Mouse (Mus musculus): Measurements from ENCODE around the gene Hdac7. TPM values are rescaled to one million over a fixed set of nuclear protein-coding genes. Genes with fewer than 3 reads are reported as not detected.

The Hdac7 gene
- polyA plus RNA-seq, 1 experiment: 64.7 TPM

DNA sequence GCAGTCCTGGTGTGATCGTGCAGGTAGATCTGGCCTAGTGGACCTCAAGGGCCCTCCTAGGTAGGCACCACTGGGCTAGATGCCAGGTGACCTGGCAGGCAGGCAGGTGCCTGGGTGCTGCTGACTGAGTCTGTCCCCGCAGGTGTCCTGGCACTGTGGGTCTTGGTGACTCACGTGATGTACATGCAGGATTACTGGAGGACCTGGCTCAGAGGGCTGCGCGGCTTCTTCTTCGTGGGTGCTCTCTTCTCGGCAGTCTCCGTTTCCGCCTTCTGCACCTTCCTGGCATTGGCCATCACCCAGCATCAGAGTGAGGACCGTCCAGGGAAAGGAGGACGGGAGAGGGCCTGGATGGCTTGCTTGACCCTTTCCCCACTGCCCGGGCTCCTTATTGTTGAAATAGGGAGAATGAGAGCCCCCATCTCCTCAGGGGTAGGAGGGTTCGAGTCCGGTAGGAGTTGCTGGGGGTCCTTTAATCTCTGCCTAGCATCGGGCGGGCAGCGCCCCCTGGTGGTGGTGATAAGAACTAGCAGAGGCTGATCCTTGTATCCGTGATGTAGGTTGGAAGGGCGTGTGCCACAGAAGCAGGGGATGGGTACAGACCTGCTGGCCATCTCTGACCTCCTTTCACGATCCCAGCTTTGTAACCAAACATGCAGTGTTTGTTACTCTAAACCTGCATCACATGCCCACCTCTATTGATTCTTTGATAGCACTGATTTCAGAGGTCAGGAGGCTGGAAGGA lies 54.4 kb downstream of the Hdac7 start:
- Histone ChIP-seq H3K4me1 (ENCODE audit: control insufficient read depth, insufficient read depth, low read length) (peaks cover 11% of the 10 kb centered on the region), H3K27ac (ENCODE audit: insufficient read depth, low read length) (peak overlapping the region; percentile 9), H3K4me3 (ENCODE audit: insufficient read depth, low read length) (no peak overlapping the region)
- TF ChIP-seq CTCF (IDR thresholded peaks at IDR 0.05; ENCODE audit: extremely low read depth, insufficient read depth, low read length) (peak; percentile 78), POLR2A (IDR thresholded peaks at IDR 0.05; ENCODE audit: extremely low read depth, insufficient read depth, low read length) (peak; percentile 20; the same call in 1 of the 2 replicates)

DNA sequence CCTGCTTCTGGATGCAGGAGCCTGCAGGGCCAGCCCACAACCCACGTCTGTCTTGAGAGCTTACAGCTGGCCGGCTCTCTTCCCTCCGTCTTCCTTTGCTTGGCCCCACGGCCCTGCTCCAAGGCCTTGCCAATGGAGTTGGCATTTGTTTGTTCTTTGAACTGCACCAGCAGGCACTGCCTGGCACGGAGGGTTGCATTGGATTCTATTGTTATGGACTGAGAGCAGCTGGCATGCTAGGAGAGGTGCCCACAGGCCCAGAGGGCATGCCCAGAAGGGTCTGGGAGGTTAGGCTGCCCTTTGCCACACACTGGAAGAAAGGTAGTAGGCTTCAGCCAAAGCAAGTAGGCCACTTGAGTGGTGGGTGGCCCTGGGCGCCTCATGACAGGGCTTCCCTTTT lies 55.5 kb downstream of the Hdac7 start:
- TF ChIP-seq POLR2A (IDR thresholded peaks at IDR 0.05; ENCODE audit: extremely low read depth, insufficient read depth, low read length): no peak
- TF ChIP-seq CTCF (IDR thresholded peaks at IDR 0.05; ENCODE audit: extremely low read depth, insufficient read depth, low read length): no peak
- Histone ChIP-seq H3K27ac (ENCODE audit: insufficient read depth, low read length) (peak overlapping the region; percentile 95), H3K4me1 (ENCODE audit: control insufficient read depth, insufficient read depth, low read length) (peaks cover 11% of the 10 kb centered on the region), H3K4me3 (ENCODE audit: insufficient read depth, low read length) (no peak overlapping the region)

DNA sequence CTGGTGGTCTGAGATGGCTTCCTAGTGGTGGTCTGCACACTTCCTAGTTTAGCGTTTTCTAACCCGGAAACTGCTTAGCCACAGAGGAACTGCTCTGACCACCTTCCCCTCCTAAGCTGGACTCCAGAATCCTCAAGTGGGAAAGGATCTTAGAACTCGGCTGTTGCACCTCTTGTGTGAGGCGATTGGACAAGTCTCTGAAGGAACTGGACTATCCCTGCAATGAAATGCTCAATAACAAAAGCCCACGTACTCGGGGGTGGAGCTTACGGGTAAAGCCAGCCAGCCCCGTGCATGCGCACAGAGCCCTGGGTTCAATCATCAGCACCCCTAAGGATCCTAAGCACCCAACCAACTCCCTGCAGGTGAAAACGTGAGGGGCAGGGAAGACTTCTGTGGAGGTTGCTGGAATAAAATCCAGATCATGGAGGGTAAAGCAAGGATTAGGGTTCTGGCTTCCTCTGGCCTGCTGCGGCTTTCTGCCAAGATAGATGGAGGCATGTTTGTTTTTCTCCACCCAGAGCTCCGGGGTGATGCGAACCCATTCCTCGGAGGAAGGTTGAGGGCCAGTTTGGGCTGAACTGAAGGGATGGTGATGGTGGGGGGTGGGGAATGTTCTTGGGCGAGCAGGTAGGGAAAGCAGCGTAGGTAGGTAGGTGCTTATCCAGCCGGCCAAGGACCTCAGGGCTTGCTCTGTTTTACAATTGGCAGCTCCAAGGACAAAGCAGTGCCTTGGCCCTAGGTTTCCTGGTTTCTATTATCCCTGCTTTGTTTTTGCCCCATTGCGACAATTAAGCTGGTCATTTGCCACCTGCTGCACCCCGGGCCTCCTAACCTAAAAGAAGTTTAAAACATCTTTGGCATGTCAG lies 56.3 kb downstream of the Hdac7 start:
- H3K4me3 ChIP-seq (ENCODE audit: insufficient read depth, low read length): no peak overlapping the region
- TF ChIP-seq POLR2A (IDR thresholded peaks at IDR 0.05; ENCODE audit: extremely low read depth, insufficient read depth, low read length) (peak; percentile 36; the same call in 1 of the 2 replicates), CTCF (IDR thresholded peaks at IDR 0.05; ENCODE audit: extremely low read depth, insufficient read depth, low read length) (no peak)
- H3K27ac ChIP-seq (ENCODE audit: insufficient read depth, low read length): peak overlapping the region; percentile 95
- H3K4me1 ChIP-seq (ENCODE audit: control insufficient read depth, insufficient read depth, low read length): peaks cover 11% of the 10 kb centered on the region

DNA sequence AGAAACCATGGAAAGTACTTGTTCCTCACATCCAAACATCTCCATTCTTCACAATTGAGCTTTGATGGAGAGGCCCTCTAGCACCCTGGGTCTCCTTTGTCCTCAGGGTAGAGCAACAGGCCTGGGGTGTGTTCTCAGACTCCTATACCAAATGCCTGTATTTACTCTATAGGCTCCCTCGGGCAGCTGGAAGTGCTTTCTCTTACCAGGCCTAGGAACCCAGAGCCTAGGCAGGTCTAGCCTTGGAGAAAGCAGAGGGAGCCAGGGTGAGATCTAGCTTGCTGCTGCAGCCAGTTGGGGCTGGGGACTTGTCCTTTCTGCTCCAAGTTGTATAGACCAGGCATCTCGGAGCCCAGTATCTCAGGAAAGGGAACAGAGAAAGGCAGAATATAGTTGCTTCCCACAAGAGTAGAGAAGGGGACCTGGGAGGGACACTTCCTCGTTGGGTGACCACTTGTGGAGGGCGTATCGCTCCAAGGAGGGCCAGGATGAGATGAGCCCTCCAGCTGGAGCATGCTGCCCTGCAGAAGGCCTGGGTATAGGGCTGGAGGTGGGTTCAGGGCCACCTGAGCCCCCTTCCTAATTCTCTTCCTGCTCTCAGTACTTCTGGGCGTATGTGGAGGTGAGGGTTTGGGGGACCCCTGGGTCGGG lies 57.0 kb downstream of the Hdac7 start:
- TF ChIP-seq POLR2A (IDR thresholded peaks at IDR 0.05; ENCODE audit: extremely low read depth, insufficient read depth, low read length) (no peak), CTCF (IDR thresholded peaks at IDR 0.05; ENCODE audit: extremely low read depth, insufficient read depth, low read length) (no peak)
- Histone ChIP-seq H3K27ac (ENCODE audit: insufficient read depth, low read length) (peak overlapping the region; percentile 95), H3K4me3 (ENCODE audit: insufficient read depth, low read length) (no peak overlapping the region), H3K4me1 (ENCODE audit: control insufficient read depth, insufficient read depth, low read length) (peaks cover 11% of the 10 kb centered on the region)

DNA sequence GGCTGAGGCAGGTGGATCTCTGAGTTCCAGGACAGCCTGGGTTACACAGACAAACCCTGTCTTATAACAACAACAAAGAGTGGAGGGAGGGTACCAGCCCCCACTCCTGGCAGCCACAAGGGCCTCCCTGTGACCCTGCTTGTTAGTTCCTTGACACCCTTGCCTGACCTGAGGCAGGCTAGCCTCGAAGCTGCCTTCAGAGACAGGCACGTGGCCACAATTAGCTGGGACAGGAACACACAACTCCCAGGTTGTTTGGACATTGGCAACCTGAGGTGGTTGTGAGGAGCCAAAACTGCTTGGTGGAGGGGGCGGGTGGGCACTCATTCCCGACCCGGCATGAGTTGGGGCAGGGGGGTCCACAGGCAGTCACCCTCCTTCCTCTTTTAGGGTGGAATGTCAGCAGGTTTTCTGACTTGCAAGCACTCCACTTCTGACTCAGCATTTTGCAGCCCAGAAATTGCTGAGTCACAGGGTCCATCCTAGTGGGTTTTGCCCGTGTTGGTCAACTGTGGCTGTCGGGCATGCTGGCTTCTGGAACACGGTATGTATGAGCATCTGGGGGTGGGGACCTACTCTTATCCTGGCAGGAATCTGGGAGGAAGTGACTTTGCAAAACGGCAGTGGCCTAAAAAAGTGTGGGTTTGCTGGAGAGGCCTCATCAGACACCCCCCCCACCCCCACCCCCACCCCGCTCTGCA lies 57.7 kb downstream of the Hdac7 start:
- Histone ChIP-seq H3K4me3 (ENCODE audit: insufficient read depth, low read length) (no peak overlapping the region; the same call in 1 of the 2 replicates), H3K4me1 (ENCODE audit: control insufficient read depth, insufficient read depth, low read length) (peaks cover 13% of the 10 kb centered on the region), H3K27ac (ENCODE audit: insufficient read depth, low read length) (peak overlapping the region; percentile 83)
- TF ChIP-seq CTCF (IDR thresholded peaks at IDR 0.05; ENCODE audit: extremely low read depth, insufficient read depth, low read length) (no peak), POLR2A (IDR thresholded peaks at IDR 0.05; ENCODE audit: extremely low read depth, insufficient read depth, low read length) (no peak)

DNA sequence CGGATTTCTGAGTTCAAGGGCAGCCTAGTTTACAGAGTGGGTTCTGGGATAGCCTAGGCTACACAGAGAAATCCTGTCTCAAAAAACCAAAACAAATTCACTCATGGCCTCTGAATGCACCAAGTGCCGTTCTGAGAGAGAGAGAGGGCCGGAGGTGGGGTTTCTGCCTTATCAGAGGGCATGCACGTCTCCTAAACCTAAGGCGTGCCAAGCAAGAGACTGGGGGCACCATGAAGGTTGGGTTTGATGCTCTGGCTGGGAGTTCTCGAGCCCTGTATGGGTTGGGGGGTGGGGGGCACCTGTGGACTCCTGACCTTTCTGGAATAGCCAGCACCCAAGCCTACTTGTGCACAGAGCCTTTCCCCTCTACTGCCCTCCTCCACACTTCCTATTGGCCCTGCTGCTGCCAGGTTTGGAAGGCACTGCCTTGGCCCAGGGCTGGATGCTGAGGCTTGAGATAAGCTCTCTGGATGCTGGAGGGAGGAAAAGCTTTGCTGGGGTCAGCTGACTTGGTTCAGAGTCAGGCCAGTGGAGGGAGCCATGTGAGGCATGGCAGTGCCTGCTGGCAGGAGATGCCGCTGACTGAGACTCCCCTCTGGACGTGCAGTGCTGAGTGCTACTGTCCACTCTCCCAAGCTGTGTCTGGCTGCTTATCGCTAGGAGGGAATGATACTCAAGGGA lies 58.4 kb downstream of the Hdac7 start:
- H3K27ac ChIP-seq (ENCODE audit: insufficient read depth, low read length): peak overlapping the region; percentile 83
- peaks cover 13% of the 10 kb centered on the region for H3K4me1 ChIP-seq (ENCODE audit: control insufficient read depth, insufficient read depth, low read length)
- peak overlapping the region; percentile 98; the same call in 1 of the 2 replicates for H3K4me3 ChIP-seq (ENCODE audit: insufficient read depth, low read length)
- TF ChIP-seq POLR2A (IDR thresholded peaks at IDR 0.05; ENCODE audit: extremely low read depth, insufficient read depth, low read length): 0 out of 2 replicates have a peak, but pooled peaks have one; percentile 20
- TF ChIP-seq CTCF (IDR thresholded peaks at IDR 0.05; ENCODE audit: extremely low read depth, insufficient read depth, low read length): no peak

DNA sequence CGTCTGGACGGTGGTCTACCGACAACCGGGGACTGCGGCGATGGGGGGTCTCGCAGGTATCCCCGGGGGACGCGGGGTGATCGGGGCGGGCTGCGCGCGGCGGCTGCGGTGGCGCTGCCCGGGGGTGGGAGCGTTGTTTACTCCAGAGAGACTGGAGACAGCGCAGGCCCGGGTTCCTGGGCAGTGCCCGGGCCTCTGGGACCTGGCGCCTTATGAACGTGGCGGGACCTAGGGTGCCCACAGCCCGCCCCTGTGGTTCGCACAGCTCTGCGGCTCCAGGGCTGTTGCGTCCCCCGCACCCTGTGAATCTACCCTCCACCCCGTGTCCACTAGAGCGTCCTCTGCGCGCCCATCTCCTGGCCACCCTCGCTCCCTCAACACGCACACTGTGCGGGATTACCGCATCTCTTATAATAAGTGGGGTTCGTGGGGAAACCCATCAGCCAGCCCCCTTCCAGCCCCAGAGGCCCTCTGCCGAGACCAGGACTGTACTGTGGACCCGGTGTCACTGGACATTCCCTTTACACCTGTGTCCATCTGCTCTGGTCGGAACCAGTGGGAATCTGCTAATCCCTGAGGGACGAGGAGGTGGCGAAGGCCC lies 59.6 kb downstream of the Hdac7 start:
- Histone ChIP-seq H3K4me1 (ENCODE audit: control insufficient read depth, insufficient read depth, low read length) (peaks cover 13% of the 10 kb centered on the region), H3K4me3 (ENCODE audit: insufficient read depth, low read length) (peak overlapping the region; percentile 98), H3K27ac (ENCODE audit: insufficient read depth, low read length) (peak overlapping the region; percentile 96)
- TF ChIP-seq CTCF (IDR thresholded peaks at IDR 0.05; ENCODE audit: extremely low read depth, insufficient read depth, low read length): no peak
- no peak for TF ChIP-seq POLR2A (IDR thresholded peaks at IDR 0.05; ENCODE audit: extremely low read depth, insufficient read depth, low read length)

DNA sequence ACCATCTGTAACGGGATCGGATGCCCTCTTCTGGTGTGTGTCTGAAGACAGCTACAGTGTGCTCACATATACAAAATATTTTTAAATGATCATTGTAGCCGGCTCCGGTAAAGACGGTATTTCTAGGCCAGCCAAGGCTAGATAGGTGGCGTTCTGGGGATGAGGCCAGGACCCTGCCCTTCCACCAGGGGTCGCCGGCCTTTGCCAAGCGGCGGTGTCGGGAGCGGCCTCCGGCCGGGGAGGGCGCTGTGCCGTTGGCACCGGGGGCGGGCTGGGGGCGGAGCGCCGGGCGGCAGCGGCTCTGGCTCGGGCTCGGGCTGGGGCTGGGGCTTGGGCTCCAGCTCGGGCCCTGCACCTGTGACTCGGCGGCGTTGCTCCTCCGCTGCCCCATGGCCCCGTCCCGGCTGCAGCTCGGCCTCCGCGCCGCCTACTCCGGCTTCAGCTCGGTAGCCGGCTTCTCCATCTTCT lies 60.2 kb downstream of the Hdac7 start:
- peaks cover 13% of the 10 kb centered on the region for H3K4me1 ChIP-seq (ENCODE audit: control insufficient read depth, insufficient read depth, low read length)
- 0 out of 2 replicates have a peak, but pooled peaks have one; percentile 49 for TF ChIP-seq POLR2A (IDR thresholded peaks at IDR 0.05; ENCODE audit: extremely low read depth, insufficient read depth, low read length)
- peak; percentile 56 for TF ChIP-seq CTCF (IDR thresholded peaks at IDR 0.05; ENCODE audit: extremely low read depth, insufficient read depth, low read length)
- peak overlapping the region; percentile 96 for H3K27ac ChIP-seq (ENCODE audit: insufficient read depth, low read length)
- peak overlapping the region; percentile 98 for H3K4me3 ChIP-seq (ENCODE audit: insufficient read depth, low read length)

All from cortical plate, adult 2 months (tissue).